Mouse (Mus musculus): ENCODE results near the gene Itpk1. TPM values are rescaled to one million over a fixed set of nuclear protein-coding genes. Genes with fewer than 3 reads are reported as not detected.

Itpk1 gene
- polyA plus RNA-seq, 1 experiment from 2014 or later, result 5.5 TPM

- Histone ChIP-seq H3K27me3 (replicated peaks) (no peaks in the 10 kb centered on the region), H3K27ac (ENCODE audit: poor library complexity, severe bottlenecking) (no peak overlapping the region), H3K4me3 (no peak overlapping the region), H3K4me1 (replicated peaks) (peaks cover 37% of the 10 kb centered on the region), H3K36me3 (no peaks in the 10 kb centered on the region), H3K9ac (no peak overlapping the region), H3K4me2 (no peak overlapping the region), H3K9me3 (replicated peaks) (no peaks in the 10 kb centered on the region)
- no peak for ATAC-seq (ENCODE audit: insufficient number of reproducible peaks, low FRiP score)
- WGBS, result 85% methylated on average over 5 of the region's 5 CpGs
Observed at GRCm38 (mm10) chr12:102701691-102702207, 3.0 kb downstream of the Itpk1 start.

GRCm38 (mm10) chr12:102700453-102700852, 4.3 kb downstream of the Itpk1 start:
- no peak for ATAC-seq (ENCODE audit: insufficient number of reproducible peaks, low FRiP score)
- H3K9me3 ChIP-seq (replicated peaks), result no peaks in the 10 kb centered on the region
- no peak overlapping the region for H3K27ac ChIP-seq (ENCODE audit: poor library complexity, severe bottlenecking)
- no peak overlapping the region for H3K4me3 ChIP-seq
- H3K36me3 ChIP-seq, result no peaks in the 10 kb centered on the region
- no peaks in the 10 kb centered on the region for H3K27me3 ChIP-seq (replicated peaks)
- peaks cover 40% of the 10 kb centered on the region for H3K4me1 ChIP-seq (replicated peaks)
- 75% methylated on average over 12 of the region's 12 CpGs for WGBS
- no peak overlapping the region for H3K4me2 ChIP-seq
- H3K9ac ChIP-seq, result no peak overlapping the region

- H3K4me2 ChIP-seq, result no peak overlapping the region
- peaks cover 36% of the 10 kb centered on the region for H3K4me1 ChIP-seq (replicated peaks)
- H3K4me3 ChIP-seq, result no peak overlapping the region
- H3K27me3 ChIP-seq (replicated peaks), result no peaks in the 10 kb centered on the region
- H3K9me3 ChIP-seq (replicated peaks), result no peaks in the 10 kb centered on the region
- no peak overlapping the region for H3K27ac ChIP-seq (ENCODE audit: poor library complexity, severe bottlenecking)
- ATAC-seq (ENCODE audit: insufficient number of reproducible peaks, low FRiP score), result no peak
- no peak overlapping the region for H3K9ac ChIP-seq
- 46% methylated on average over 1 of the region's 1 CpGs for WGBS
- no peaks in the 10 kb centered on the region for H3K36me3 ChIP-seq
Observed at GRCm38 (mm10) chr12:102699156-102699555, 5.6 kb downstream of the Itpk1 start.

- WGBS, result 43% methylated on average over 1 of the region's 1 CpGs
- no peaks in the 10 kb centered on the region for H3K36me3 ChIP-seq
- H3K9me3 ChIP-seq (replicated peaks), result no peaks in the 10 kb centered on the region
- no peaks in the 10 kb centered on the region for H3K27me3 ChIP-seq (replicated peaks)
- H3K27ac ChIP-seq (ENCODE audit: poor library complexity, severe bottlenecking), result no peak overlapping the region
- no peak overlapping the region for H3K4me2 ChIP-seq
- ATAC-seq (ENCODE audit: insufficient number of reproducible peaks, low FRiP score), result no peak
- H3K4me3 ChIP-seq, result no peak overlapping the region
- H3K9ac ChIP-seq, result no peak overlapping the region
- peaks cover 26% of the 10 kb centered on the region for H3K4me1 ChIP-seq (replicated peaks)
Observed at GRCm38 (mm10) chr12:102698089-102698684, 6.5 kb downstream of the Itpk1 start.

DNA sequence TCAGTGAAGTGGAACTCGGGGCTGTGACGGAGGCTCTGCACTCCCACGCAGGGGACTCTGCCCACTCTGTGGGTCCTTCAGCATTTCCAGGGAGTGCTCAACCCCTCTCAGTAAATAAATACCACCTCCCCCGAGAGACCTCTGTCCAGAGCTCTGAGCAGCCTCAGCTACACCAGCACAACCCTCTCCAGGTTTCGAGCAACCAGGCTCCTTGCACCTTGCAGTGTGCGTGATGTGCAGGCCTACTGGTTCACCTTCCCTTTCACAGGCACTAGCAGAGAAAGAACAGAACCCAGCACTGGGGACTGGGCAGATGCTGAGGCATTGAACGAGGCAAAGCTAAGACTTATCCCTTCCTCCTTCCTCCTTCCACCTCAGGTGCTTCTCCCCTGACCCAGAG, 7.3 kb downstream of the Itpk1 start:
- H3K36me3 ChIP-seq, result no peaks in the 10 kb centered on the region
- no peaks in the 10 kb centered on the region for H3K9me3 ChIP-seq (replicated peaks)
- no peak overlapping the region for H3K27ac ChIP-seq (ENCODE audit: poor library complexity, severe bottlenecking)
- H3K27me3 ChIP-seq (replicated peaks), result no peaks in the 10 kb centered on the region
- no peak for ATAC-seq (ENCODE audit: insufficient number of reproducible peaks, low FRiP score)
- 80% methylated on average over 7 of the region's 7 CpGs for WGBS
- peaks cover 20% of the 10 kb centered on the region for H3K4me1 ChIP-seq (replicated peaks)
- no peak overlapping the region for H3K4me2 ChIP-seq
- H3K4me3 ChIP-seq, result no peak overlapping the region
- H3K9ac ChIP-seq, result no peak overlapping the region

- Histone ChIP-seq H3K9ac (no peak overlapping the region), H3K36me3 (no peaks in the 10 kb centered on the region), H3K4me1 (replicated peaks) (peaks cover 17% of the 10 kb centered on the region), H3K9me3 (replicated peaks) (no peaks in the 10 kb centered on the region), H3K4me2 (no peak overlapping the region), H3K27ac (ENCODE audit: poor library complexity, severe bottlenecking) (no peak overlapping the region), H3K27me3 (replicated peaks) (no peaks in the 10 kb centered on the region), H3K4me3 (no peak overlapping the region)
- 81% methylated on average over 14 of the region's 14 CpGs for WGBS
- ATAC-seq (ENCODE audit: insufficient number of reproducible peaks, low FRiP score), result no peak
Observed at GRCm38 (mm10) chr12:102696635-102697354, 7.9 kb downstream of the Itpk1 start.

DNA sequence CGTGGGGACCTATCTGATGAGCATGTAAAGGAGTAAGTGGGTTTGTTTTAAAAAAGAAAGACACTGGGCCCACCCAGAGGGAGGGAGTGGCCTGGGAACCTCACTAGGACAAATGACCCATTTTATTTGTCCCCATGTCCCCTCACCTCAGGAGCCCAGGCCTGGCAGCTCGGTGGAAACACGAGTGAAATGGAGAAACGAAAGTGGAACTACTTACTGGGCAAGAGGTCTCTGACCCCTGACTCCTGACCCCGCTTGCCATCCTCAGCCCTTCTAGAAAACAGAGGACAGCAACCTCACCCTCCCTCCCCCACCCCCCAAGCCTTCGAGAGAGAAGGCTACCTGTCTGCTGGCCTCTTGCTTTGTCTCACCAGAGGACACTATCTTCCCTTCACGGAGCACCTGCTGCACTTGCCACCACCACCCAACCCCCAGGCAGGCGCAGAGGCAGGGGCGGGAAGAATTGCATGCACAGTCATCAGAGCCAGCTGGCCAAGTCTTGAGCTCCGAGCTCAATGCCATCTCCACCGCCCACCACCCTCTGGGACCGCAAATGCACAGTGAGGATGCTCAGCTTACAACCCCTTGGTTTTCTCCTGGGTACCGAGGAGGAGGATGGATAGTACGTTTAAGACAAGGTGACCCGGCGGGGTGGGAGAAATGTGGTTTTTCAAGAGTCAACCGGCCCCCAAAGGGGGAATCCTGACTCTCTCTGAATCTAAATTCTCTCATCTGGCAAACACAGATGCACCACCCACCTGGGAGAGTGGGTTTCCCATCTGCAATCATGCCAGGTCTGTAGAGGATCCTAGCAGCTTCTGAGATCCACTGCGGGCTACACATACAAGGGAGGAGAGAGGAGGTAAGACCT, 9.1 kb downstream of the Itpk1 start:
- no peak overlapping the region for H3K27ac ChIP-seq (ENCODE audit: poor library complexity, severe bottlenecking)
- H3K9ac ChIP-seq, result no peak overlapping the region
- no peak for ATAC-seq (ENCODE audit: insufficient number of reproducible peaks, low FRiP score)
- no peaks in the 10 kb centered on the region for H3K36me3 ChIP-seq
- H3K4me2 ChIP-seq, result no peak overlapping the region
- WGBS, result 71% methylated on average over 18 of the region's 18 CpGs
- no peaks in the 10 kb centered on the region for H3K9me3 ChIP-seq (replicated peaks)
- H3K27me3 ChIP-seq (replicated peaks), result no peaks in the 10 kb centered on the region
- peaks cover 17% of the 10 kb centered on the region for H3K4me1 ChIP-seq (replicated peaks)
- no peak overlapping the region for H3K4me3 ChIP-seq

- Histone ChIP-seq H3K36me3 (no peaks in the 10 kb centered on the region), H3K9me3 (replicated peaks) (no peaks in the 10 kb centered on the region), H3K4me2 (no peak overlapping the region), H3K27me3 (replicated peaks) (no peaks in the 10 kb centered on the region), H3K4me3 (no peak overlapping the region), H3K9ac (no peak overlapping the region), H3K27ac (ENCODE audit: poor library complexity, severe bottlenecking) (no peak overlapping the region), H3K4me1 (replicated peaks) (peaks cover 14% of the 10 kb centered on the region; the same call in 1 of the 2 replicates)
- WGBS, result 68% methylated on average over 7 of the region's 7 CpGs
- no peak for ATAC-seq (ENCODE audit: insufficient number of reproducible peaks, low FRiP score)
Observed at GRCm38 (mm10) chr12:102691761-102692160, 13.0 kb downstream of the Itpk1 start.

DNA sequence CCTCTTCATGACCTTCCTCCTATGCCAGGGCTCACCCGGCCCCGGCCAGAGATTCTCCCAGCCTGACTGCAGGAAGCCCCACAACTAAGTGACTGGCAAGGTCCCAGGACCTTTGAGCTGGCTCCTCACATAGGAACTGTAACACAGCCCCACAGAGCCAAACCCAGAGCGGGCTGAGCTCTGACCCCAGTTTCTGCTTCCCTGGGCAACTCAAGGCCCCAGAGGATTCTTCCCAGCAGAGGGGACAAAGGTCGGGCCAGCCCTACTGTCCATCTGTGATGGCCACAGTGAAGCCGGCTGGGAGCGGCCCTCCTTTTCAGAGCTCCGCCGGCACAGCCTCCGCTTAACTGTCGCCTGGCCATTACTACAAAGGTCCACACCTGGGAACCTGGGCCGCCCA, 13.6 kb downstream of the Itpk1 start:
- Histone ChIP-seq H3K4me2 (no peak overlapping the region), H3K4me3 (no peak overlapping the region), H3K9ac (no peak overlapping the region), H3K27me3 (replicated peaks) (no peaks in the 10 kb centered on the region), H3K9me3 (replicated peaks) (no peaks in the 10 kb centered on the region), H3K36me3 (no peaks in the 10 kb centered on the region), H3K27ac (ENCODE audit: poor library complexity, severe bottlenecking) (no peak overlapping the region), H3K4me1 (replicated peaks) (peaks cover 13% of the 10 kb centered on the region; the same call in 1 of the 2 replicates)
- WGBS, result 80% methylated on average over 11 of the region's 11 CpGs
- no peak for ATAC-seq (ENCODE audit: insufficient number of reproducible peaks, low FRiP score)

DNA sequence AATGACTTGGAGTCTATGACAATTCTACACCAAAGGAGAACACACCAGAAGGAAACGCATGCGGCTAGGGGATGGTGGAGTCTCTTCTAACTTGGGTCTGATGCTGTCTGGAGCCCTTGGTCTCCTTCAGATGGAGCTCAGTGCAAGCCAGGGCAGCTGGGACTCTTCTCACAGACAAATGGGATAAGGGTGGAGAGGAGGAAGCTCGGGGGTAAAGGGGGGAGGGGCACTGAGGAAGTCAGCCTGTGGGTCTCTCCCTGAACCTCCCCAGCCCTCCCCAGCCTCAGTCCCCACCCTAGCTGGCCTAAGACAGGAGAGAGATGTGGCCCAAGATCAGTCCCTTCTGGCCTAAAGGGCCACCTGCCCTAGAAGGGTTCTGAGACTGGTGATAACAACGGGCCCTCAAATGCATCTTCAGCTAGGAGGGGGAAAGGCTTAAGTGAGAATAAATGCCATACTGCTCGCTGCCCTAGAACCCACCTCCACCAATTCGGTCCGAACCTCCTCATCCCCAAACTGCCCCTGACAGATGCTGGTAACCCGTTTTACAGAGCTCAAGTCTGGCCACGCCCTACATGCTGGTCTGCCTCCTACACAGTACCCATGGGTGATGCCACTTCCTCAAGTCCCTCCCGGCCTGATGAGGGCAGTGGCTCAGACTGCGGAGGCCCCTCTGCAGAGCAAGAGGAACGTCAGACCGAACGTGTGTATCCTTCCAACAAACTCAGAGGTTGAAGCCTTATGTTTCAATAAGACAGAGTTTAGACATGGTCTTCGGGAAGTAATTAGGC, 14.8 kb downstream of the Itpk1 start:
- Histone ChIP-seq H3K4me3 (no peak overlapping the region), H3K9me3 (replicated peaks) (no peaks in the 10 kb centered on the region), H3K4me1 (replicated peaks) (peaks cover 21% of the 10 kb centered on the region), H3K27ac (ENCODE audit: poor library complexity, severe bottlenecking) (no peak overlapping the region), H3K9ac (no peak overlapping the region), H3K36me3 (no peaks in the 10 kb centered on the region), H3K4me2 (no peak overlapping the region), H3K27me3 (replicated peaks) (no peaks in the 10 kb centered on the region)
- no peak; the same call in 1 of the 2 replicates for ATAC-seq (ENCODE audit: insufficient number of reproducible peaks, low FRiP score)
- WGBS, result 73% methylated on average over 15 of the region's 15 CpGs

Measured in heart, embryonic 12.5 days (tissue).